Mouse (Mus musculus) hindbrain, embryonic 12.5 days (tissue): ENCODE measurements around the gene Ndp. TPM values are rescaled to one million over a fixed set of nuclear protein-coding genes. Genes with fewer than 3 reads are reported as not detected.
A peak's percentile ranks its signal among the peaks of the same experiment; 100 is the strongest.

ENCODE experiments used
- ATAC-seq: fragments of 200-750 bp; cut with Nextera tagmentation; 2 replicates; pipeline ENCODE4 v1.8.0; 2017; ENCODE audit warnings: moderate TSS enrichment; ENCODE audit not compliant: low FRiP score
- H3K27ac ChIP-seq: fragments of 300-500 bp; sonication (generic); 2 replicates; pipeline ENCODE4 v1.5.1; 2016; ENCODE audit warnings: mild to moderate bottlenecking
- H3K27me3 ChIP-seq: fragments of 300-500 bp; sonication (generic); 2 replicates; pipeline ENCODE4 v1.6.1; 2016; ENCODE audit warnings: mild to moderate bottlenecking
- H3K36me3 ChIP-seq: fragments of 300-500 bp; sonication (generic); 2 replicates; pipeline ENCODE4 v1.6.1; 2016; ENCODE audit warnings: mild to moderate bottlenecking
- H3K4me1 ChIP-seq: fragments of 300-500 bp; sonication (generic); 2 replicates; pipeline ENCODE4 v1.6.1; 2016
- H3K4me2 ChIP-seq: fragments of 300-500 bp; sonication (generic); replicated peaks from 2 replicates; pipeline ENCODE4 v1.6.1; 2016; ENCODE audit warnings: mild to moderate bottlenecking
- H3K4me3 ChIP-seq: fragments of 300-500 bp; sonication (generic); 2 replicates; pipeline ENCODE4 v1.5.1; 2016; ENCODE audit warnings: mild to moderate bottlenecking
- H3K9ac ChIP-seq: fragments of 300-500 bp; sonication (generic); 2 replicates; pipeline ENCODE4 v1.6.1; 2016; ENCODE audit warnings: mild to moderate bottlenecking, moderate library complexity
- H3K9me3 ChIP-seq: fragments of 300-500 bp; sonication (generic); replicated peaks from 2 replicates; pipeline ENCODE4 v1.6.1; 2016; ENCODE audit warnings: mild to moderate bottlenecking
- WGBS: fragments of 180-500 bp; shearing (Covaris S2); methylation state at CpG from one replicate; pipeline ENCODE4 v1.1.7; 2016; 5-methylcytosine and 5-hydroxymethylcytosine counted together
- polyA plus RNA-seq: library from polyadenylated mRNA; unstranded; fragments of >200 nt; fragmentation: Nextera tagmentation; extraction: Ambion mirVana; gene quantifications from 2 replicates; pipeline ENCODE4 v1.2.1, GENCODE M21; 2016

Gene Ndp
- 4.7 and 7.7 TPM in 2 replicates for polyA plus RNA-seq

DNA sequence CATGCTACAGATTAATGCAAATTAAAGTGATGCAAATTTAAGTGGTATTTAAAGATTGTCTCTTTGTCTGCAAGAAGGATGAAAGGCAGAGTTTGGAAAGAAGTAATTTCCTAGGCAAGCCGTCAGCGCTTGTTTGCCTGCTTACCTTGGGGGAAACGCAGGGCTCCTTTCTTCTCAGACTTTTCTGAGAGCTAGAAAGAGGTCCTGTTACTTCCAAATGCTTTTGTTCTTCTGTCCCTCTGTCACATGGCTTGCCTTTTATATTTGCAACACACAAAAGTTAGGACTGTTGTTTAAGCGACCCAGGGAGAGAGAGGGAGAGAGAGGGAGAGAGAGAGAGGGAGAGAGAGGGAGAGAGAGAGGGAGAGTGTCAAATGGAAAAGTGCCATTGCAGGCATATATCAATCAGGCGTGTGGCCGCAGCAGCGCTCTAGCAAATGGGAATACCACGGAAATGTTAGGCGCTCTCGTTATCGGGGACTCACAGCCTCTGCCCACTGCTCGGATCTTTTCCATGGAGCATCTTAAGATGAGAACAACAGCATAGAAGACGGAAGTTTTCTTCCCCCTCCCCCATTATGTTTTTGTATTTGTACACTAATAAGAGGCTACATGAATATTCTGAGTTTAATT is at the start of gene Ndp:
Gene Ndp, minus strand, starts transcription at position 534 of the 633 bp plus-strand sequence.
- Histone ChIP-seq H3K9ac (peak within 1 kb of the TSS; percentile 38; the same call in 1 of the 2 replicates), H3K4me2 (peak within 1 kb of the TSS; percentile 49), H3K36me3 (no peaks in the 10 kb centered on the region), H3K4me3 (peak within 1 kb of the TSS; percentile 27), H3K4me1 (no peaks in the 10 kb centered on the region), H3K9me3 (no peaks in the 10 kb centered on the region), H3K27ac (peak within 1 kb of the TSS; percentile 64), H3K27me3 (no peaks in the 10 kb centered on the region)
- ATAC-seq, result no peak
- WGBS, result 34% methylated on average over 13 of the region's 13 CpGs

DNA sequence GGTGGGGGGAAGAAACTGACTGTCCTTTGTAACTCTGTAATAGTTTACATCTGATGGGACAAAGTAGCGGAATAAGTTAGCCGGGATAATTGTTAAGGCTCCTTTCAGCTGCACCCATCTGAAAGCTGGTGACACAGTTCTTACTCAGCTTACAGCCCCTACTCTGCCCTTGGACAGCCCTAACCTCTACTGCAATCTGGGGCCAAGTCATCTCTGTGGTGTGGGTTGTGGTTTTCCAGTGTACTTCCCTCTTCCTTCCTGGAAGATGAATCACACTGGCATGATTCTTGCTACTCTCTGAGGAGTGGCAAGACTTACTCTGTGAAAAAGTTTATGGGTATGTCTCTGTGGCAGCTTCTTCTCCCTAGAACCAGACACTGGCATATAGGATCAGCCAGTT is 43.2 kb upstream of the Ndp start:
- H3K27ac ChIP-seq, result no peak overlapping the region
- no peaks in the 10 kb centered on the region for H3K4me1 ChIP-seq
- no peaks in the 10 kb centered on the region for H3K27me3 ChIP-seq
- no peak overlapping the region for H3K4me3 ChIP-seq
- H3K9me3 ChIP-seq, result no peaks in the 10 kb centered on the region
- H3K4me2 ChIP-seq, result no peak overlapping the region
- H3K9ac ChIP-seq, result no peak overlapping the region
- no peaks in the 10 kb centered on the region for H3K36me3 ChIP-seq
- no peak for ATAC-seq
- WGBS, result 84% methylated on average over 2 of the region's 2 CpGs

DNA sequence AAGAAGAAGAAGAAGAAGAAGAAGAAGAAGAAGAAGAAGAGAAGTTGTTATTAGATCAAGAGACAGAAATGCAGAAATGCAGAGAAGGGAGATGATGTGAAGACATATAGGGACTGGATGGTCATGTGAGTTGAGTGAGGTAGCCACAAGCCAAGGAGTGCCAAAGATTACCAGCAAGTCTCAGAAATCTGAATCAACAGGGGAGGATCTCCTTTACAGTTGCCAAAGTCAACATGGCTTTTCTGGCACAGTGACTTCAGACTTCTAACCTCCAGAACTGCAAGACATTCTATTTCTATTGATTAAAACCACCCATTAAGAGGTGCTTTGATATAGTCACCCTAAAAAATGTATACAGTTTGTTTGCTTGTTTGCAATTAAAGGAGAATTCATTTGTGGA is 6.4 kb upstream of the Ndp start:
- Histone ChIP-seq H3K36me3 (no peaks in the 10 kb centered on the region), H3K4me3 (no peak overlapping the region), H3K4me2 (no peak overlapping the region), H3K27ac (no peak overlapping the region), H3K27me3 (no peaks in the 10 kb centered on the region), H3K9me3 (no peaks in the 10 kb centered on the region), H3K4me1 (no peaks in the 10 kb centered on the region), H3K9ac (no peak overlapping the region)
- ATAC-seq, result no peak

DNA sequence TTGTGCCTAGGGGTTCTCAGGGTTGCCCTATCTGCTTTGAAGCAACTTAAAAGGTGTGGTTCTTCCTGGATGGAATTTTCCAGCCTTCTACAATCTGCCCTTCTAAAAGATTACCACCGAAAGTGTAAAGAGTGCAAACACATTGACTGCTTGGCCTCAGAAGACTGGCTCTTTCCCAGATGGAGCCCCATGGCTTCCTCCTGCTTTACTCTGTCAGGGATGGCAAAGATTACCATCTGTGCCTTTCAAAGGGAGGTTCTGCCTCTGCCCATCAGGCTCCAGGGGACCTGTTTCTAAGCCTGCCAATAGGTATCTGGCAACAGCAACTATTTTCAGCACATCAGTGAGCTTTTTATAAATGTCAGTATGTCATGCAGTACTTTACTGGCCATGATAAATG is 1.5 kb upstream of the Ndp start:
- H3K9me3 ChIP-seq, result no peaks in the 10 kb centered on the region
- H3K36me3 ChIP-seq, result no peaks in the 10 kb centered on the region
- H3K4me1 ChIP-seq, result no peaks in the 10 kb centered on the region
- no peak for ATAC-seq
- no peak overlapping the region for H3K9ac ChIP-seq
- no peak overlapping the region for H3K4me2 ChIP-seq
- no peak overlapping the region for H3K27ac ChIP-seq
- H3K4me3 ChIP-seq, result no peak overlapping the region
- WGBS, result 79% methylated on average over 1 of the region's 1 CpGs
- H3K27me3 ChIP-seq, result no peaks in the 10 kb centered on the region

DNA sequence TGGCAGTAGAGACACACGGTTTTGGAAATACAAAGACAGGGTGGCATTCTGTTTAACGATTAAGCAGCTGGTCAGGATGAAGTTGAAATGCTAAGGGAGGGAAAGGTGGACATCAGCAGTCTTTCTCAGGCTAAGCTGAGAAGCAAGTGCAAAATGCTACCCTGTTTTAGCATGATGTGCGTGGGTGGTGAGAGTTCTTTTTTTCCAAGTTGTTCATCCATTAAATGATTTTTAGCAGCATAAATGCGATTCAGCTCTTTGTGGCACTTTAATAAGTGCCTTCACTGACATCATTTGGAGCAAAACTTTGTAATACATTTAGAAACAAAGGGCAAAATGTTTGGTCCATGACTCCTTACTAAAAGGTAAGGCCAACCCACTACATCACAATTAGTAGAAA is 337 bp upstream of the Ndp start:
- no peak for ATAC-seq
- Histone ChIP-seq H3K9me3 (no peaks in the 10 kb centered on the region), H3K9ac (no peak overlapping the region), H3K27me3 (no peaks in the 10 kb centered on the region), H3K4me3 (peak overlapping the region; percentile 27), H3K4me2 (peak overlapping the region; percentile 49), H3K36me3 (no peaks in the 10 kb centered on the region), H3K27ac (no peak overlapping the region), H3K4me1 (no peaks in the 10 kb centered on the region)
- 32% methylated on average over 4 of the region's 4 CpGs for WGBS

DNA sequence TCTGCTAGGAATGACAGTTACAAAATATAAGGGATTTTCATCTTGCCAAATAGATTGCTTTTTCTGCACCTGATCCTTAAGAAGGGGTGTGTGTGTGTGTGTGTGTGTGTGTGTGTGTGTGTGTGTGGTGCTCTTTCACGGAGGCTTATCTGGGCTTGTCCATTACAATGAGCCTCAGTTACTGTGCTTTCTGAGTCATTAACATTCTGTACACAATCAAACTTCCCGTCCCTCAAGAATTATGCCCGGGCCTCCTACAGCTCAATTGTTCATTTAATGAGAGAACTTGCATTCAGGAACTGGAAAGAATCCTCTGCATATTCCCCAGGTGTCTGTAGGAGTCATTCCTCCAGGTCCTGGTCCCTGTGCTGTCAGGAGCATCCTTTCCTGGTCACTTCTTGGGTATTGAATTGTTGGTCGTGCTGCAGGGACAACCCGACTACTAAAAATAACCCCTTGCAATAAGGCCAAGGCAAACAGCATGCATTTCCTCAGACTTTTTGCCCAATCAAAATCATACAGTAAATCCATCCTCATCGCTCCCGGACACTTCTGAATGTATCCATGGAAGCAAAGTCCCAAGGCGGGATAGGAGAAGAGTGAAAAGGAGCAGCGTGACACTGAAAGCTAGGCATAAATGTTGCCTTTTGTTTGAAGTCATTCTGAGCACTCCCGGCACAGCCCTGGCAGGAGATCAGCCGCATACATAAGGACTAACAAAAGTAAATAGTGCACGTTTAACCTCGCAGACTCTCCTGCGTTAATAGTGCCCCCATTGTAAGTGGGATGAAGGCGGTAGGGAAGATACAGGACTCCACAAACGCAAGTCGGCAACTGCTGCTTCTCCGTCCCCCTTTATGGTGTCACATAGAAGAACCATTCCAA is 1.1 kb downstream of the Ndp start:
- Histone ChIP-seq H3K4me2 (peak overlapping the region; percentile 49), H3K9me3 (no peaks in the 10 kb centered on the region), H3K27me3 (no peaks in the 10 kb centered on the region), H3K4me1 (no peaks in the 10 kb centered on the region), H3K27ac (peak overlapping the region; percentile 64), H3K4me3 (peak overlapping the region; percentile 27), H3K9ac (no peak overlapping the region), H3K36me3 (no peaks in the 10 kb centered on the region)
- WGBS, result 25% methylated on average over 18 of the region's 18 CpGs
- ATAC-seq, result peak; percentile 74

DNA sequence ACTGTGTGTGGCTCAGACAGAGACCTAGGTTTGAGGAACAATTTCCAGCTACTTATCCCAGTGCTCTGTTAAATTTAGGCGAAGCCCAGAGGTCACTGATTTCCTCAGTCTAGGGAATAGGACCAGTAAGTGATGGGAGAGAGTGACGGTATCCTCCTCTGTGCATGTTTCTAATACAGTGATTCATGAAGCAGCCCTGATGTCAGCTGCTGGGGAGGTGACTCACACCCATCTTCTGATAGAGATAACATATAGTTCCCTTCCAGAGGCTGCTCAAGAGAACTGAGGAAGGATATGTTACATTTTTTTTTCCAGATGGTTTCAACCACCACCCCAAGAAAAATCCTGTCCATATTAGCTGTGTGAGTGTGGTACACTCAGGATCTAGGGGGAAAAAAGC is 2.9 kb downstream of the Ndp start:
- Histone ChIP-seq H3K36me3 (no peaks in the 10 kb centered on the region), H3K27me3 (no peaks in the 10 kb centered on the region), H3K4me1 (no peaks in the 10 kb centered on the region), H3K9ac (no peak overlapping the region), H3K27ac (no peak overlapping the region), H3K9me3 (no peaks in the 10 kb centered on the region), H3K4me2 (no peak overlapping the region), H3K4me3 (no peak overlapping the region)
- WGBS, result 74% methylated on average over 2 of the region's 2 CpGs
- ATAC-seq, result no peak

DNA sequence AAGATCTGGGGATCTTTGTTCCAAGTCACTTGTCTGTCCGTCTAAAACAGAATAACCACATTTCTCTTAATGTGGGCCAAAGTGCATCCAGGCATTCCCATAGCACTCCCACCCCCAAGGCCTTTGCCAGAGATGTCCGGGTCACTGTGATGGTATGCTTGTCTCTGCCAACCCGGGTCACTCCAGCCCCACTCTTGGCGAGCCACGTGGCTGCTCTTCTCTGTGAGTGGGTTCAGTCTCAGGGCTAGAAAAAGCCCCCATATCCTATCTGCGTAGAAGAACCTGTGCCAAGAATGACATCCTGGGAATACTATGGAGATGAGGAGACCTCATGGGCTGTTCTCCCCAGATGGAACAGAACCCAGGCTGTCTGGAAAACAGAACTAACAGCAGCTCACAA is 4.0 kb downstream of the Ndp start:
- Histone ChIP-seq H3K9me3 (no peaks in the 10 kb centered on the region), H3K9ac (no peak overlapping the region), H3K4me1 (no peaks in the 10 kb centered on the region), H3K27ac (no peak overlapping the region), H3K27me3 (no peaks in the 10 kb centered on the region), H3K36me3 (no peaks in the 10 kb centered on the region), H3K4me3 (no peak overlapping the region), H3K4me2 (no peak overlapping the region)
- no peak for ATAC-seq
- 74% methylated on average over 6 of the region's 6 CpGs for WGBS

DNA sequence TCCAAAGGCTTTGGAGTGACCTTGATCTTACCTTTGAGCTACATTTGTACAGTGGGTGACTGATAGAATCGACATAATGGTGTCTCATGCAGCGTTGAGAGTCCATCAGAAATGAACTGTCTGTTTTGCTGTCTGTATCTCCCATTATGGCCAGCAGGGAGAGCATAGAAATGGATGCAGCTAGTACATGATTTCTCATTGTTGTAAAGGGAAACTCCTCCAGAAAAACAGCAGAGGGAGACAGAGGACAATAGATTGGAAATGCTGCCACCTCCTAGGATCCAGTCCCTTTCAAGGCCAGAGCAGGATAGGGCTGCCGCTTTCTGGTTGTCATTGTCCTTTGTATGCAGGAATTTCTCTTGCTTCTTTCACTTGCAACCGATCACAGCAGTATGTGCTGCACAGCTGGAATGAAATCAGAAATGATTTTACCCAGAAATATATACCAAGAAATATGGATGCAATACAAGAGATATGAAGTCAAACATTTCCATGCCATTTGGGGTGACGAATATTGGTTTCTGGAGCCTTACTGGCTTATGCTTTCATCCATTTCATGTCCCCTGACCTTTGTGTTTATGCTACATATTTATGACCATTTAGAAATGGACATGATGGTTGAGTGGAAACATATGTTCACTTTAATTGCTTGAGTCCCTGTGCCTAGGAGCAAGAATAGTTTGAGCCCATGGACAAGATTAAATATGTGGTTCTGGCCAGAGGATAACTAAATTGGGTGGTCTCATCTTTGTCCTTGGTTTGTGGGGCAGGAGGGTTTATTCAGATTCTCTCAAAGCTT is 17.0 kb downstream of the Ndp start:
- Histone ChIP-seq H3K9me3 (no peaks in the 10 kb centered on the region), H3K4me3 (no peak overlapping the region), H3K27ac (peak overlapping the region; percentile 12; the same call in 1 of the 2 replicates), H3K36me3 (no peaks in the 10 kb centered on the region), H3K27me3 (no peaks in the 10 kb centered on the region), H3K9ac (no peak overlapping the region), H3K4me1 (no peaks in the 10 kb centered on the region), H3K4me2 (no peak overlapping the region)
- 29% methylated on average over 5 of the region's 5 CpGs for WGBS
- peak; percentile 93 for ATAC-seq

DNA sequence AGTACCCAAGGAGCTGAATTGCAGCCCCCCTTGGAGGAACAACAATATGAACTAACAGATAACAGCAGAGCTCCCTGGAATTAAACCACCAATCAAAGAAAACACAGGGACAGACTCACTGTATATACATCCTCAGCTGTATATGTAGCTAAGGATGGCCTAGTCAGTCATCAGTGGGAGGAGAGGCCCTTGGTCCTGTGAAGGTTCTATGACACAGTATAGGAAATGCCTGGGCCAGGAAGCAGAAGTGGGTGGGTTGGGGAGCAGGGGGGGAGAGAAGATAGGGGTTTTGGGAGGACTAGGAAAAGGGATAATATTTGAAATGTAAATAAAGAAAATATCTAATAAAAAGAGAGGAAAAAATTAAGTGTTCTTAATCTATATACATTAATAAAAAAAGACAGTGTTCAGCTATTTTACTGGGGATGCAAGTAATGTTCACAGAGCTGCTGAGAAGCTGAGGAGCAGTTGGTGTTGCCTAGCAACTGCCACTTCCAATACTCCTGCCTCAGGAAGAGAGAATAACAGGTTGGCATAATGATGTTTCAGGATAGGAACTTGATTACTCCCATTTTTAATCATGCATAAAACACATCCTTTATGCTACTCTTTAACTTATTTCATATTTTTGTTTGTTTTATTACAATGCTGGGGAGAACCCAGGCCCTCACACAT is 43.8 kb downstream of the Ndp start:
- H3K9me3 ChIP-seq, result no peaks in the 10 kb centered on the region
- H3K27me3 ChIP-seq, result no peaks in the 10 kb centered on the region
- no peak overlapping the region for H3K4me2 ChIP-seq
- no peak for ATAC-seq
- no peaks in the 10 kb centered on the region for H3K36me3 ChIP-seq
- no peaks in the 10 kb centered on the region for H3K4me1 ChIP-seq
- H3K9ac ChIP-seq, result no peak overlapping the region
- H3K4me3 ChIP-seq, result no peak overlapping the region
- H3K27ac ChIP-seq, result no peak overlapping the region

DNA sequence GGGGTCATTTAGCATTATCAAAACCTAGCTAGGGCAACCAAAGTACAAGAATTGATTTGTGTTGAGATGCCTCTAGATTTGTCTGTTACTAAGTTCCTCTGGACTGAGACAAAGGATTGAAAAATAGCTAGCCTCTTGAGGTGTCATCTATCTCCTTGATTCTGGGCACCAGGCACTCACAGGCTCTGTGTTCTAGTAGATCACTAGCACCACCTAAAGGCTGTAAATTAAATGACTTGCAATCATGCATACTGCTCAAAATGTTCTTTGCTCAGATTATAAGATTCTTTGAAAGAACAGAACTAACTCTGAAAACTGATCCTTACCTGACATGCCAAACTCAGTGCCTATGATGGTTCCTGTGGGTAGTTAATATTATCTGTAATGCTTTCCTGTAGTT is 51.3 kb downstream of the Ndp start:
- Histone ChIP-seq H3K4me1 (no peaks in the 10 kb centered on the region), H3K9me3 (no peaks in the 10 kb centered on the region)

DNA sequence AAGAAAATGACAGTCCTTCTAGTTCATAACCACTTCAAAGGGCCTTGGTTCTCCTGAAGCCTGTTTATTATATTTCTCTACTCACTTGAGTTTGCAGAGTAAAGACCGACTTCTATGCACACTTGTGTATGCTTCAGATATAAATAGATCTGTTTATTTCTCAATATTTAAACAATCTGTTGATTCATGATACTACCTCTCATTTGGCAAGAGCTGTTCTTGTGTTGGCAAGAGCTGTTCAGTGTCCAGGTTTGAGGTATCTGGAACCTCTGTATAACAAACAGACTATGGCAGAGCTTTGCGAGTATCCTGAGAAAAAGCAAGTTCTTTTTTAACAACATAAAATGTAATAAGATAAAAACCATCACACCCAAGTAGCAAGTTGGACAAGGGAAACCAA is 65.5 kb downstream of the Ndp start:
- H3K4me2 ChIP-seq, result no peak overlapping the region
- H3K4me1 ChIP-seq, result no peaks in the 10 kb centered on the region
- ATAC-seq, result no peak
- H3K9me3 ChIP-seq, result no peaks in the 10 kb centered on the region
- H3K36me3 ChIP-seq, result no peaks in the 10 kb centered on the region
- no peak overlapping the region for H3K27ac ChIP-seq
- H3K27me3 ChIP-seq, result no peaks in the 10 kb centered on the region
- whole genome bisulfite sequencing, result 98% methylated on average over 2 of the region's 2 CpGs
- H3K4me3 ChIP-seq, result no peak overlapping the region
- H3K9ac ChIP-seq, result no peak overlapping the region

More for the DNA sequence above, 51.3 kb downstream of the Ndp start:
- Histone ChIP-seq H3K27me3 (no peaks in the 10 kb centered on the region), H3K9ac (no peak overlapping the region), H3K27ac (no peak overlapping the region), H3K4me3 (no peak overlapping the region), H3K4me2 (no peak overlapping the region), H3K36me3 (no peaks in the 10 kb centered on the region)
- ATAC-seq, result no peak
